9 mouse cellular contexts compared by ENCODE assay signal in genomic region chr1:132765887-132766651, GRCm38 (mm10). TPM values are rescaled to one million over a fixed set of nuclear protein-coding genes. Genes with fewer than 3 reads are reported as not detected.
DNase-seq lines count a peak whose midpoint lies in the region; ATAC-seq lines count a peak whose summit lies in the region.
"Had no signal": no experiment of that assay in that cellular context is flagged by ENCODE, and none has a peak within 500 bp of the region (broad histone marks: within the 10 kb centered on the region; RNA-seq: fewer than 3 reads in every experiment).

No protein-coding gene starts in this region.

- peaks cover 15% of the 10 kb centered on the region for H3K4me1 ChIP-seq in lung, embryonic 15.5 days
- H3K4me1 ChIP-seq in forebrain, embryonic 14.5 days (ENCODE audit: control insufficient read depth, insufficient read depth, low read length) = peaks cover 18% of the 10 kb centered on the region
- H3K4me1 ChIP-seq in limb, embryonic 11.5 days (ENCODE audit: control insufficient read depth, insufficient read depth, low read length) = peaks cover 18% of the 10 kb centered on the region
- H3K4me1 ChIP-seq in stomach, embryonic 14.5 days (ENCODE audit: control insufficient read depth, insufficient read depth, low read length) = no peaks in the 10 kb centered on the region

- no peaks in the 10 kb centered on the region for H3K9me3 ChIP-seq in lung, embryonic 15.5 days
- H3K9me3 ChIP-seq in forebrain, embryonic 14.5 days (replicated peaks; ENCODE audit: control insufficient read depth, low read length) = no peaks in the 10 kb centered on the region
- no peaks in the 10 kb centered on the region for H3K9me3 ChIP-seq in limb, embryonic 11.5 days (ENCODE audit: control insufficient read depth, low read length)
- no peaks in the 10 kb centered on the region for H3K9me3 ChIP-seq in stomach, embryonic 14.5 days (ENCODE audit: control insufficient read depth, low read depth, low read length)

- H3K36me3 ChIP-seq in lung, embryonic 15.5 days = no peaks in the 10 kb centered on the region
- no peaks in the 10 kb centered on the region for H3K36me3 ChIP-seq in forebrain, embryonic 14.5 days (ENCODE audit: control insufficient read depth, insufficient read depth, low read length)
- no peaks in the 10 kb centered on the region for H3K36me3 ChIP-seq in limb, embryonic 11.5 days (ENCODE audit: control insufficient read depth, insufficient read depth, low read length)
- H3K36me3 ChIP-seq in stomach, embryonic 14.5 days (ENCODE audit: control insufficient read depth, insufficient read depth, low read length) = no peaks in the 10 kb centered on the region

- no peak overlapping the region for H3K4me3 ChIP-seq in lung, embryonic 15.5 days
- no peak overlapping the region for H3K4me3 ChIP-seq in forebrain, embryonic 14.5 days (ENCODE audit: low read depth, low read length)
- H3K4me3 ChIP-seq in limb, embryonic 11.5 days (ENCODE audit: low read depth, low read length) = no peak overlapping the region
- no peak overlapping the region for H3K4me3 ChIP-seq in stomach, embryonic 14.5 days (ENCODE audit: low read depth, low read length)

- WGBS in lung, embryonic 15.5 days = 13% methylated on average over 16 of the region's 16 CpGs
- WGBS in forebrain, embryonic 14.5 days = 32% methylated on average over 16 of the region's 16 CpGs
- WGBS in limb, embryonic 11.5 days = 25% methylated on average over 16 of the region's 16 CpGs
- WGBS in stomach, embryonic 14.5 days = 19% methylated on average over 16 of the region's 16 CpGs

- peak; percentile 62; the same call in 1 of the 2 replicates for ATAC-seq in lung, embryonic 15.5 days (ENCODE audit: borderline replicate concordance, extremely low read depth, low FRiP score, low TSS enrichment)
- peak; percentile 85 for ATAC-seq in forebrain, embryonic 14.5 days
- peak; percentile 47; the same call in 1 of the 2 replicates for ATAC-seq in limb, embryonic 11.5 days (ENCODE audit: insufficient number of reproducible peaks, low FRiP score, low TSS enrichment, low read depth)
- peak; percentile 14; the same call in 1 of the 2 replicates for ATAC-seq in stomach, embryonic 14.5 days (ENCODE audit: insufficient number of reproducible peaks, insufficient read depth, low FRiP score, low read depth)
- ATAC-seq in inflammation-experienced regulatory T-cells, adult 6 months = no peak

- no peak for DNase-seq in lung, postnatal 36 days
- DNase-seq in forebrain, embryonic 14.5 days (ENCODE audit: low spot score) = peak; percentile 89
- DNase-seq in limb, embryonic 11.5 days (ENCODE audit: low spot score) = peak; percentile 52
- no peak for DNase-seq in cerebellum, postnatal 4 days (ENCODE audit: low spot score in 2 of 2)
- DNase-seq in kidney, adult 18-20 months = no peak
- DNase-seq: adrenal gland, adult 8-10 months had no signal

- no peak overlapping the region for H3K27ac ChIP-seq in lung, embryonic 15.5 days
- H3K27ac ChIP-seq in forebrain, embryonic 14.5 days (ENCODE audit: low read depth, low read length) = peak overlapping the region; percentile 78
- no peak overlapping the region for H3K27ac ChIP-seq in limb, embryonic 11.5 days (replicated peaks; ENCODE audit: low read depth, low read length)
- no peak overlapping the region for H3K27ac ChIP-seq in stomach, embryonic 14.5 days (ENCODE audit: low read length)

- H3K4me2 ChIP-seq in lung, embryonic 15.5 days = peak overlapping the region; percentile 30
- peak overlapping the region; percentile 41 for H3K4me2 ChIP-seq in forebrain, embryonic 14.5 days (ENCODE audit: low read length)
- H3K4me2 ChIP-seq in limb, embryonic 11.5 days (ENCODE audit: low read depth, severe bottlenecking) = peak overlapping the region; percentile 28
- H3K4me2 ChIP-seq in stomach, embryonic 14.5 days (replicated peaks; ENCODE audit: low read depth, low read length) = no peak overlapping the region; the same call in 1 of the 2 replicates

- H3K27me3 ChIP-seq in lung, embryonic 15.5 days = no peaks in the 10 kb centered on the region; the same call in 1 of the 2 replicates
- no peaks in the 10 kb centered on the region for H3K27me3 ChIP-seq in forebrain, embryonic 14.5 days (replicated peaks; ENCODE audit: control insufficient read depth, insufficient read depth, low read length)
- no peaks in the 10 kb centered on the region for H3K27me3 ChIP-seq in limb, embryonic 11.5 days (ENCODE audit: control insufficient read depth, insufficient read depth, low read length)
- no peaks in the 10 kb centered on the region for H3K27me3 ChIP-seq in stomach, embryonic 14.5 days (ENCODE audit: control insufficient read depth, insufficient read depth, low read length)

- H3K9ac ChIP-seq in lung, embryonic 15.5 days = no peak overlapping the region
- peak overlapping the region; percentile 45 for H3K9ac ChIP-seq in forebrain, embryonic 14.5 days (ENCODE audit: low read length)
- no peak overlapping the region for H3K9ac ChIP-seq in limb, embryonic 11.5 days (ENCODE audit: low read length)
- no peak overlapping the region for H3K9ac ChIP-seq in stomach, embryonic 14.5 days (replicated peaks; ENCODE audit: low read depth, low read length)

RNA-seq across cellular contexts. Expression of gene Nfasc, which starts 24.5 kb away (rescaled TPM):
- polyA plus RNA-seq in lung, embryonic 15.5 days (2015; fragmentation: Nextera tagmentation; extraction: Ambion mirVana) = 0.57 and 0.65 TPM in 2 replicates
- polyA plus RNA-seq in forebrain, embryonic 14.5 days (2014; fragmentation: Nextera tagmentation; extraction: Ambion mirVana) = 26.9 and 40.3 TPM in 2 replicates
- polyA plus RNA-seq in limb, embryonic 11.5 days (2014; fragmentation: Nextera tagmentation; extraction: Ambion mirVana) = 0.99 and 1.4 TPM in 2 replicates
- polyA plus RNA-seq in stomach, embryonic 14.5 days (2014; fragmentation: Nextera tagmentation; extraction: Ambion mirVana) = 4.9 and 5.0 TPM in 2 replicates
- polyA plus RNA-seq in inflammation-experienced regulatory T-cells, adult 6 months (2017; shearing (Covaris generic)) = not detected

Comparison
In these comparisons a context has a peak if more than half of its experiments do, and no peak if none do; other contexts are left out.
1. DNase-seq: peak in forebrain, embryonic 14.5 days (single experiment) and limb, embryonic 11.5 days (single experiment); none in lung, postnatal 36 days (single experiment), cerebellum, postnatal 4 days (0 of 2) and kidney, adult 18-20 months (single experiment).